Mouse (Mus musculus): ENCODE data around the gene Grasp. TPM values are rescaled to one million over a fixed set of nuclear protein-coding genes. Genes with fewer than 3 reads are reported as not detected.

The Grasp gene
- polyA plus RNA-seq, 1 experiment, result 7.1 TPM

DNA sequence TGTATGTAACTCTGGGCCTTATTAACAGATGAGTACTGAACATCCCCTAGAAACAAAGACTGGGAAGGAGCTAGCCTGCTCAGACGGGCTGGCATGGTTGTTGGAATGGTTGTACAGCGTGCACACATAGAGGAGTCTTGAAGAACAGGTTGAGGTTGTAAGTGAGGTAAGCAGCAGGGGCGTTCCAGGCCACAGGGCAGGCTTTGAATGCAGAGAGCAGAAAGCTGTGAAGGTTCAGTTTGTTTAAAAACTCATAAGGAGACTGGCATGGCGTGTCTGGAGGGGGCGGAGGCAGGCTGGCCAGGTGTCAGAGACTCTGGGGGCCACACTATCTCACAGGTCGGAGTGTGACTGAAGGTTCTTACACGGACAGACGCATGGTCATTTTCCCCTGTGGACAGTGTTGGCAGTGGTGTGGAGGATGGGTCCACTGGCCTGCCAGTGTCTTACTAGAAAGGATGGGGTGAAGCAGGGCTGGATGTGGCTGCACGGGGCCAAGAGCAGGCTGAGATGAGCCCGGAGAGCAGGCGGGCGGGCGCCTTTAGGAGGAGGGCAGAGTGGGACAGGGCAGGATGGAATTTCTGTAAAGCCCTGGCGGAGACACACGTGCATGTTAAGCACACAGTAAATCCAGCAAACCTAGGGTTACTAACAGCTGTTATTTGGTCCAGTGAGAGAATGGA, 26.4 kb upstream of the Grasp start:
- TF ChIP-seq CEBPB (IDR thresholded peaks at IDR 0.05; ENCODE audit: low read depth), result no peak
- no peak for TF ChIP-seq MYOD1 (IDR thresholded peaks at IDR 0.05; ENCODE audit: control insufficient read depth, insufficient read length, low read depth)
- no peak for TF ChIP-seq FOSL1 (IDR thresholded peaks at IDR 0.05; ENCODE audit: insufficient read depth, low read length, poor library complexity, severe bottlenecking)
- no peak for TF ChIP-seq MAX (IDR thresholded peaks at IDR 0.05)
- TF ChIP-seq CTCF (IDR thresholded peaks at IDR 0.05; ENCODE audit: control insufficient read depth, insufficient read depth, insufficient read length), result no peak
- TF ChIP-seq MYOG (IDR thresholded peaks at IDR 0.05; ENCODE audit: control insufficient read depth, extremely low read depth, insufficient read length), result no peak
- TF ChIP-seq USF1 (IDR thresholded peaks at IDR 0.05; ENCODE audit: low read depth), result no peak
- no peaks in the 10 kb centered on the region for H3K36me3 ChIP-seq (ENCODE audit: control insufficient read depth, insufficient read depth)
- no peaks in the 10 kb centered on the region for H3K27me3 ChIP-seq (ENCODE audit: control insufficient read depth, insufficient read depth, insufficient read length)
- H3K79me2 ChIP-seq (ENCODE audit: control insufficient read depth, insufficient read depth), result no peaks in the 10 kb centered on the region
- H3K4me3 ChIP-seq (ENCODE audit: insufficient read depth, poor library complexity, severe bottlenecking), result no peak overlapping the region
- H3ac ChIP-seq (ENCODE audit: control insufficient read depth, insufficient read length, low read depth), result no peak overlapping the region
- no peaks in the 10 kb centered on the region for H3K79me3 ChIP-seq (ENCODE audit: low read depth)

DNA sequence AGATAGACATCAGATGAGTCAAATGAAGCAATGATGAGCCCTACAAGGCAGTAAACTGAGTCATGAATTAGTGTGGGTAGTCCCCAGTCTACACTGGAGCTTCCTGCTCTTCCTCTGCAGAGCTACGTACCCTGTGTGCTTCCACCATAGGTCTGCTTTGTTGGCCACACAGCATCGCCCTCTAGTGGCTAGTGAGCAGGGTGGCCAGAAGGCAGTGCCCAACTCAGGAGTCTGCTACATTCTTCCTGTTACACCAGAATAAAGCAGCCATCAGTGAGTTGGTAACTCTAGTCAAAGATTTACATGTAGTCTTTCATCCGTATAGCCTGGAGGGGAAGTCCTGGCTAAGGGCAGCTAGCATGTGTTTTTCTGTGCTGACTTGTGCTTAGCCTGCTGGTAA, 25.8 kb upstream of the Grasp start:
- Histone ChIP-seq H3K36me3 (ENCODE audit: control insufficient read depth, insufficient read depth) (no peaks in the 10 kb centered on the region), H3K4me3 (ENCODE audit: insufficient read depth, poor library complexity, severe bottlenecking) (no peak overlapping the region), H3K27me3 (ENCODE audit: control insufficient read depth, insufficient read depth, insufficient read length) (no peaks in the 10 kb centered on the region), H3K79me2 (ENCODE audit: control insufficient read depth, insufficient read depth) (no peaks in the 10 kb centered on the region), H3K79me3 (ENCODE audit: low read depth) (no peaks in the 10 kb centered on the region), H3ac (ENCODE audit: control insufficient read depth, insufficient read length, low read depth) (no peak overlapping the region)
- TF ChIP-seq CTCF (IDR thresholded peaks at IDR 0.05; ENCODE audit: control insufficient read depth, insufficient read depth, insufficient read length) (peak; percentile 96), USF1 (IDR thresholded peaks at IDR 0.05; ENCODE audit: low read depth) (no peak), MAX (IDR thresholded peaks at IDR 0.05) (no peak), MYOD1 (IDR thresholded peaks at IDR 0.05; ENCODE audit: control insufficient read depth, insufficient read length, low read depth) (no peak), FOSL1 (IDR thresholded peaks at IDR 0.05; ENCODE audit: insufficient read depth, low read length, poor library complexity, severe bottlenecking) (no peak)

DNA sequence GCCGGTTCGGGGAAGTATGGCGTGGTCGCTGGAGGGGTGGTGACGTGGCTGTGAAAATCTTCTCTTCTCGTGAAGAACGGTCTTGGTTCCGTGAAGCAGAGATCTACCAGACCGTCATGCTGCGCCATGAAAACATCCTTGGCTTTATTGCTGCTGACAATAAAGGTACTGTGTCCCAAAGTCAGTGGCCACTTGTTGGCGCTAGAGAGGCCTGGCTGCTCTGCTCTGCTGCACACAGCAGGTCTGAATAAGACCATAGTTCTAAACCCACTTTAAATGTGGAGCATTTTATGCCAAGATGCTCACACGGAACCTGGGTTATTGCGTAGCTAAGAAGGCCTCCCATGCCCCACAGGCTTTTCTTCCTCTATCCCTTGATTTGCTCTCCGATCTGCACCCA, 25.1 kb upstream of the Grasp start:
- Histone ChIP-seq H3K27me3 (ENCODE audit: control insufficient read depth, insufficient read depth, insufficient read length) (no peaks in the 10 kb centered on the region), H3K79me3 (ENCODE audit: low read depth) (no peaks in the 10 kb centered on the region), H3ac (ENCODE audit: control insufficient read depth, insufficient read length, low read depth) (no peak overlapping the region), H3K4me3 (ENCODE audit: insufficient read depth, poor library complexity, severe bottlenecking) (no peak overlapping the region), H3K36me3 (ENCODE audit: control insufficient read depth, insufficient read depth) (no peaks in the 10 kb centered on the region), H3K79me2 (ENCODE audit: control insufficient read depth, insufficient read depth) (no peaks in the 10 kb centered on the region)
- no peak for TF ChIP-seq MAX (IDR thresholded peaks at IDR 0.05)
- TF ChIP-seq USF1 (IDR thresholded peaks at IDR 0.05; ENCODE audit: low read depth), result no peak
- no peak for TF ChIP-seq FOSL1 (IDR thresholded peaks at IDR 0.05; ENCODE audit: insufficient read depth, low read length, poor library complexity, severe bottlenecking)
- TF ChIP-seq CEBPB (IDR thresholded peaks at IDR 0.05; ENCODE audit: low read depth), result no peak

DNA sequence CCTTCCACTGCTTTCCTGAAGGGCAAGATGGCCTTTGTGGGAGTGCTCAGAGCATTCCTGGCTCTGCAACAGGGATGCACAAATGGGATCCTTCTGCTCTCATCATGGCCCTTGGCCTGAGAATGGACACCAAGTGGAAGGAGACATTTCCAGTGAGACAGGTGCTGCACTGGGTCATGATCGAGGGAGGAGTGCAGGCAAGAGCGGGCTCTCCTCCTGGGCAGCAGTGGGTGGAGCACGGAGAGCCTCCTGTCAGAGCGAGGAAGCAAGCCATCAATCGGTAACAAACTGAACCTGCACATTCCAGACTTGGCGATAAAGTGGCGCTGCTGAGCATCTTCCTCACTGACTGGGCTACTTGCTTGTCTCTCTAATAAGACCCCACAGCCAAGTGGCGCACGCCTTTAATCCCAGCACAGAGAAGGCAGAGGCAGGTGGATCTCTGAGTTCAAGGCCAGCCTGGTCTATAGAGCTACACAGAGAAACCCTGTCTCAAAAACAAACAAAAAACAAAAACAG, 23.2 kb upstream of the Grasp start:
- Histone ChIP-seq H3ac (ENCODE audit: control insufficient read depth, insufficient read length, low read depth) (no peak overlapping the region), H3K79me2 (ENCODE audit: control insufficient read depth, insufficient read depth) (no peaks in the 10 kb centered on the region), H3K36me3 (ENCODE audit: control insufficient read depth, insufficient read depth) (peaks cover 2% of the 10 kb centered on the region), H3K79me3 (ENCODE audit: low read depth) (no peaks in the 10 kb centered on the region), H3K27me3 (ENCODE audit: control insufficient read depth, insufficient read depth, insufficient read length) (no peaks in the 10 kb centered on the region), H3K4me3 (ENCODE audit: insufficient read depth, poor library complexity, severe bottlenecking) (no peak overlapping the region)
- TF ChIP-seq CEBPB (IDR thresholded peaks at IDR 0.05; ENCODE audit: low read depth), result no peak
- no peak for TF ChIP-seq USF1 (IDR thresholded peaks at IDR 0.05; ENCODE audit: low read depth)
- no peak for TF ChIP-seq MYOG (IDR thresholded peaks at IDR 0.05; ENCODE audit: control insufficient read depth, extremely low read depth, insufficient read length)
- TF ChIP-seq MAX (IDR thresholded peaks at IDR 0.05), result no peak
- TF ChIP-seq MYOD1 (IDR thresholded peaks at IDR 0.05; ENCODE audit: control insufficient read depth, insufficient read length, low read depth), result no peak
- TF ChIP-seq CTCF (IDR thresholded peaks at IDR 0.05; ENCODE audit: control insufficient read depth, insufficient read depth, insufficient read length), result no peak
- no peak for TF ChIP-seq FOSL1 (IDR thresholded peaks at IDR 0.05; ENCODE audit: insufficient read depth, low read length, poor library complexity, severe bottlenecking)

DNA sequence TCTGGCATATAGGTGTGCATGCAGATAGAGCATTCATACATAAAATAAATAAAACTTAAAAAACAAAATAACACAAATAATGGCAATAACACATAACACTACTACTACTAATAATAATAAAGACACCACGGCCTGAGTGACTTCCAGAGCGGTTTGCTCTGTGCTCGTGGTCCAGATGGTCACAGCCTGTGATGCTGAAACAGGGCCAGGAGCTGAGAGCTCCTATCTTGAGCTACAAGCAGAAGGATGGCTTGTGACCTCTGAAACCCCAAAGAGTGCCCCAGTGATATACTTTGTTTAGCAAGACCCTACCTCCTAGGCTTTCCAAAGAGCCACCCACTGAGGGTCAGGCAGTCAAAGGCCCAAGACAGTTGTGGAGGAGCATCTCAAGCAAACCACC, 22.6 kb upstream of the Grasp start:
- Histone ChIP-seq H3K27me3 (ENCODE audit: control insufficient read depth, insufficient read depth, insufficient read length) (no peaks in the 10 kb centered on the region), H3K36me3 (ENCODE audit: control insufficient read depth, insufficient read depth) (peaks cover 2% of the 10 kb centered on the region), H3K79me2 (ENCODE audit: control insufficient read depth, insufficient read depth) (no peaks in the 10 kb centered on the region), H3K4me3 (ENCODE audit: insufficient read depth, poor library complexity, severe bottlenecking) (no peak overlapping the region), H3K79me3 (ENCODE audit: low read depth) (no peaks in the 10 kb centered on the region), H3ac (ENCODE audit: control insufficient read depth, insufficient read length, low read depth) (no peak overlapping the region)
- no peak for TF ChIP-seq MYOG (IDR thresholded peaks at IDR 0.05; ENCODE audit: control insufficient read depth, extremely low read depth, insufficient read length)
- TF ChIP-seq CTCF (IDR thresholded peaks at IDR 0.05; ENCODE audit: control insufficient read depth, insufficient read depth, insufficient read length), result no peak
- no peak for TF ChIP-seq MYOD1 (IDR thresholded peaks at IDR 0.05; ENCODE audit: control insufficient read depth, insufficient read length, low read depth)
- TF ChIP-seq FOSL1 (IDR thresholded peaks at IDR 0.05; ENCODE audit: insufficient read depth, low read length, poor library complexity, severe bottlenecking), result no peak
- TF ChIP-seq USF1 (IDR thresholded peaks at IDR 0.05; ENCODE audit: low read depth), result no peak
- no peak for TF ChIP-seq CEBPB (IDR thresholded peaks at IDR 0.05; ENCODE audit: low read depth)
- TF ChIP-seq MAX (IDR thresholded peaks at IDR 0.05), result no peak

DNA sequence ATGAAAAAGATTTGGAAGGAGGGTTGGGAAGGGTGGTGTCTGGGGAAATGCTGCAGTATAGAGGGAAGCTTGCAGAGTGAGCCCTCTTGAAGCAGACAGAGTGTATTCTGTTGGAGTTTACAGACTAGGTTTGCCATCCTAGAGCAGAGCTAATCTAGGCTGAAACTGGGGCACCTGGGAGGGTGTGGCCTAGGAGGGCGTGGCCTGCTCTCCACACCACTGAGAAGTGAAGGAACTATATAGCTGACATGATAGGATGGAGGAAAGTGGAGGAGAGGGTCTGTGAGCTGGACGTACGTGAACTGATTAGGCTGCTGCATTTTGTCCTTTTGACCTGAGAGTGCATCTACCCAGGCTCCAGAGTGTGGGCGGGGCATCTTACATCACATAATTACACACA, 20.3 kb upstream of the Grasp start:
- no peak overlapping the region for H3ac ChIP-seq (ENCODE audit: control insufficient read depth, insufficient read length, low read depth)
- H3K4me3 ChIP-seq (ENCODE audit: insufficient read depth, poor library complexity, severe bottlenecking), result no peak overlapping the region
- no peak for TF ChIP-seq CTCF (IDR thresholded peaks at IDR 0.05; ENCODE audit: control insufficient read depth, insufficient read depth, insufficient read length)
- TF ChIP-seq MAX (IDR thresholded peaks at IDR 0.05), result no peak
- TF ChIP-seq FOSL1 (IDR thresholded peaks at IDR 0.05; ENCODE audit: insufficient read depth, low read length, poor library complexity, severe bottlenecking), result no peak
- TF ChIP-seq MYOG (IDR thresholded peaks at IDR 0.05; ENCODE audit: control insufficient read depth, extremely low read depth, insufficient read length), result no peak
- H3K27me3 ChIP-seq (ENCODE audit: control insufficient read depth, insufficient read depth, insufficient read length), result no peaks in the 10 kb centered on the region
- no peaks in the 10 kb centered on the region for H3K79me2 ChIP-seq (ENCODE audit: control insufficient read depth, insufficient read depth)
- H3K36me3 ChIP-seq (ENCODE audit: control insufficient read depth, insufficient read depth), result peaks cover 2% of the 10 kb centered on the region
- no peaks in the 10 kb centered on the region for H3K79me3 ChIP-seq (ENCODE audit: low read depth)
